Mouse (Mus musculus) hindbrain, postnatal 0 days (tissue): ENCODE data around the gene A830031A19Rik. TPM values are rescaled to one million over a fixed set of nuclear protein-coding genes. Genes with fewer than 3 reads are reported as not detected.

Source experiments
- ATAC-seq: fragments of 200-750 bp; cut with Nextera tagmentation; 2 replicates; pipeline ENCODE4 v1.8.0; 2017; ENCODE audit warnings: mild to moderate bottlenecking, moderate TSS enrichment, moderate library complexity
- DNase-seq: peaks from one replicate; pipeline ENCODE4 v3.0.0-alpha.2; 2015; ENCODE audit warnings: low spot score
- H3K27ac ChIP-seq: fragments of 300-500 bp; sonication (generic); 2 replicates; pipeline ENCODE4 v1.5.1; 2014; ENCODE audit warnings: mild to moderate bottlenecking
- H3K27me3 ChIP-seq: fragments of 300-500 bp; sonication (generic); 2 replicates; pipeline ENCODE4 v1.6.1; 2014; ENCODE audit warnings: low read length, mixed read lengths; ENCODE audit not compliant: insufficient read depth
- H3K36me3 ChIP-seq: fragments of 300-500 bp; sonication (generic); 2 replicates; pipeline ENCODE4 v1.6.1; 2014; ENCODE audit warnings: low read length, mixed read lengths; ENCODE audit not compliant: insufficient read depth
- H3K4me1 ChIP-seq: fragments of 300-500 bp; sonication (generic); 2 replicates; pipeline ENCODE4 v1.6.1; 2014; ENCODE audit warnings: antibody characterized with exemption, low read length, mixed read lengths; ENCODE audit not compliant: insufficient read depth
- H3K4me2 ChIP-seq: fragments of 300-500 bp; sonication (generic); 2 replicates; pipeline ENCODE4 v1.6.1; 2014; ENCODE audit warnings: low read depth, mild to moderate bottlenecking, low read length, moderate library complexity, mixed read lengths
- H3K4me3 ChIP-seq: fragments of 300-500 bp; sonication (generic); 2 replicates; pipeline ENCODE4 v1.5.1; 2014; ENCODE audit warnings: low read length
- H3K9ac ChIP-seq: fragments of 300-500 bp; sonication (generic); replicated peaks from 2 replicates; pipeline ENCODE4 v1.6.1; 2014; ENCODE audit warnings: mild to moderate bottlenecking, low read length, moderate library complexity, mixed read lengths
- H3K9me3 ChIP-seq: fragments of 300-500 bp; sonication (generic); 2 replicates; pipeline ENCODE4 v1.6.1; 2016; ENCODE audit warnings: low read length, mixed read lengths
- CTCF ChIP-seq: IDR thresholded peaks from 2 replicates; pipeline ENCODE4 v1.5.1; 2016; ENCODE audit warnings: antibody characterized with exemption, control low read depth, low read depth
- WGBS: fragments of 180-500 bp; shearing (Covaris S2); extraction: QIAGEN DNeasy Blood & Tissue Kit; methylation state at CpG from one replicate; pipeline ENCODE4 v1.1.7; 2014; 5-methylcytosine and 5-hydroxymethylcytosine counted together
- polyA plus RNA-seq: library from polyadenylated mRNA; unstranded; fragments of >200 nt; fragmentation: Nextera tagmentation; extraction: Ambion mirVana; gene quantifications from 2 replicates; pipeline ENCODE4 v1.2.1, GENCODE M21; 2015
- total RNA-seq: library from RNA; depleted of rRNA; stranded (reverse); fragments of >200 nt; gene quantifications from 2 replicates; pipeline ENCODE4 v1.2.3, GENCODE M21; 2014

The A830031A19Rik gene
- total and polyA plus RNA-seq, 2 experiments from 2014 or later, result not detected

DNA sequence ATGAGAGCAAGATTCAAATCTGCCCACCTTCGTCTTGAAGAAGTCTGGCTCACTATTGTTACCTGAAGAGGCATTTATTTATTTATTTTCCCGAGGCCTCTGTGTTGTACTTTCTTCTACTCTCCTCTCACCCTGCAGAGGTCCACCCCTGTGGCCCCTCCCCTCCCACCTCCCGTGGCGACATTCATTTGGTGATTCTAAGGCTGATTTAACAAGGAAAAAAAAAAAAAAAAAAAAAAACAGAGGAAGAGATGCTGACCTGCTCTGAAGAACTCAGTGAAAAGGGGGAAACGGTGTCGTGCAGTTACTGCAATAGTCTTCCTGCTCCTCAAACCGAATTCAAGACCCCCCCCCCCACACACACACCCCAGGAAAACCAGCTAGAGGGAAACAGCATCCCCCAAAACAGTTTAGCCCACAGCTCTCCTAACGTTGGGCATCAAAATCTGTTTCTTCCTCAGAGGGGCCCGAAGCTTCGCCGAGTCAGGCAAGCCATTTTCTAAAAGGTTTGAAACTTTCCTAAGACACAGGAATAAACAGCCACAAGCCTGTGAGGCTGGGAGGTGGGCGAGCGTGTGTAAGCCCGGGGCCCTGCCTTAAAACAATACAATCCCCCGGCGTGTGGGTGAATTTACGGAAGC, 752 bp upstream of the A830031A19Rik start:
- H3K9ac ChIP-seq, result peak overlapping the region; percentile 74
- H3K4me2 ChIP-seq, result peak overlapping the region; percentile 100
- ATAC-seq (no peak), DNase-seq (no peak)
- peak overlapping the region; percentile 69 for H3K4me3 ChIP-seq
- H3K27me3 ChIP-seq, result 0 out of 2 replicates have a peak, but pooled peaks cover 5% of the 10 kb centered on the region
- H3K27ac ChIP-seq, result peak overlapping the region; percentile 93
- no peaks in the 10 kb centered on the region for H3K36me3 ChIP-seq
- no peak for TF ChIP-seq CTCF
- H3K9me3 ChIP-seq, result no peaks in the 10 kb centered on the region
- WGBS, result 2% methylated on average over 17 of the region's 17 CpGs
- no peaks in the 10 kb centered on the region for H3K4me1 ChIP-seq

DNA sequence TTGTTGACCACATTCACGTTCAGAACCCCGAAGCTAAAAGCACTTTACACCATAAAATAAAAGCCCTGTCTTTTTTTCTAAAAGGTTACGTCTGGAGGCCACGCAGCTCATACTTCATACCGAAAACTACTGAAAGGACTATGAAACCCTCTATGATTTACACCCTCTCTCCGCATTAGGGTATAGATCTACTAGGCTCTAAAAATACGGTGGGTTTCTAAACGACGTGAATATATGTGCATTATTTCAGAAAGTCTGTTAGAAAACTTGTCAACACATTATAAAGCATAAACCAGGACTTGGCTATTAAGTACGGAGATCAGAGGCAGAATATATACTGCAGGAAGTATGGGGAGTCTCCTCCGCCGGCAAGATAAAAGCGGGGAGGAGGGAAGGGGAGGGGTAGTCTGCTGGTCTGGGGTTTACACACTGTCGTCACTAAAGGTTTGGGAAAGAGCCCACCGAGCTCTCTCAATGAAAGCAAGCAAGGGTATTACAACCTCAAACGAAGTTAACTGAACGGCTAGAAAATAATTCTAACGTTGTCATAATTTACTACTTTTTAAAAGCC, 748 bp downstream of the A830031A19Rik start:
- H3K9me3 ChIP-seq, result no peaks in the 10 kb centered on the region
- WGBS, result 3% methylated on average over 18 of the region's 18 CpGs
- H3K4me1 ChIP-seq, result no peaks in the 10 kb centered on the region
- H3K9ac ChIP-seq, result 0 out of 2 replicates have a peak overlapping the region, but pooled peaks have one; percentile 1
- no peak for ATAC-seq
- no peak for DNase-seq
- H3K36me3 ChIP-seq, result no peaks in the 10 kb centered on the region
- 0 out of 2 replicates have a peak, but pooled peaks cover 5% of the 10 kb centered on the region for H3K27me3 ChIP-seq
- H3K4me2 ChIP-seq, result peak overlapping the region; percentile 100
- H3K27ac ChIP-seq, result 0 out of 2 replicates have a peak overlapping the region, but pooled peaks have one; percentile 0
- H3K4me3 ChIP-seq, result peak overlapping the region; percentile 69
- no peak for TF ChIP-seq CTCF

DNA sequence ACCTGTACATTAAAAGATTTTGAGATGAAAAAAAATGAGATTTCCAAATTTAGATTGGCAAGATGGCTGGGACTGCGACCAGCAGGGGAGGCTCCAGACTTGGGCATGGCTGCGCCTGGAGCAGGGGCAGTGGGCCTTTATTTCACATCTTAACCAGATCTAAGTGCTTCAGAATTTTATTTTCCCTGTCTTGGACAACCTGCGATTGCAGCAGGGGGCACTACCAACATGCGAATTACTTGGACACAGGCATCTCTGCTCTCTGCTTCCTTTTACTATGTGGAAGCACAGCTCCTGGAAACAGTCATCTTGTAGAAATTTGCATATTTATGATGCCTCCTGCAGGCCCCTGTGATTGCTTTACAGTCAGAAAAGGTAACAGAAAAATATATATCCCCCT, 9.5 kb downstream of the A830031A19Rik start:
- no peaks in the 10 kb centered on the region for H3K27me3 ChIP-seq
- no peak overlapping the region for H3K4me2 ChIP-seq
- no peaks in the 10 kb centered on the region for H3K36me3 ChIP-seq
- peak; percentile 58 for TF ChIP-seq CTCF
- peak; percentile 67 for DNase-seq
- WGBS, result 31% methylated on average over 4 of the region's 4 CpGs
- no peak overlapping the region for H3K27ac ChIP-seq
- H3K4me3 ChIP-seq, result no peak overlapping the region
- peaks cover 11% of the 10 kb centered on the region for H3K4me1 ChIP-seq
- no peak overlapping the region for H3K9ac ChIP-seq
- no peak for ATAC-seq
- H3K9me3 ChIP-seq, result no peaks in the 10 kb centered on the region

DNA sequence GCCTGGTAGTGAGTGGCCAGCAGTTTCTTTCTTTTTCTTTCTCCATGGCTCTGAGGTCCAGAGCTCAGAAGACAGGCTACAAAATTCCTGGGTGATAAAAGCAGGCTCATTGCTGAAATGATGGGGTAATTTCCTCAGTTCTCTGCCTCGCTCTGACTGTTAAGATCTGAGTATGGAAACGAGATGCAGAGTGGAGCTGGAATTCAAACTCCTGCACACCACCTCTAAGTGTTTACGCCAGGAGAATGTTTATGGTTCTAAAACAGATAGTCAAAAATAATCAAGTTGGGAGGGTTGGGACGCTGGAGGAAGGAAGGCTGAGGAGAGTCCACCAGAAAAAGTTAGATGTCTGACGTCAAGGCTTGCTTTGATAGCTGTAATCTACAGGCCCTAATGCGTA, 10.6 kb downstream of the A830031A19Rik start:
- Histone ChIP-seq H3K4me1 (peaks cover 12% of the 10 kb centered on the region), H3K27ac (no peak overlapping the region), H3K9me3 (no peaks in the 10 kb centered on the region), H3K27me3 (no peaks in the 10 kb centered on the region), H3K4me2 (no peak overlapping the region), H3K4me3 (no peak overlapping the region), H3K9ac (no peak overlapping the region), H3K36me3 (no peaks in the 10 kb centered on the region)
- no peak for ATAC-seq
- no peak for DNase-seq
- TF ChIP-seq CTCF, result no peak
- 84% methylated on average over 6 of the region's 6 CpGs for WGBS

DNA sequence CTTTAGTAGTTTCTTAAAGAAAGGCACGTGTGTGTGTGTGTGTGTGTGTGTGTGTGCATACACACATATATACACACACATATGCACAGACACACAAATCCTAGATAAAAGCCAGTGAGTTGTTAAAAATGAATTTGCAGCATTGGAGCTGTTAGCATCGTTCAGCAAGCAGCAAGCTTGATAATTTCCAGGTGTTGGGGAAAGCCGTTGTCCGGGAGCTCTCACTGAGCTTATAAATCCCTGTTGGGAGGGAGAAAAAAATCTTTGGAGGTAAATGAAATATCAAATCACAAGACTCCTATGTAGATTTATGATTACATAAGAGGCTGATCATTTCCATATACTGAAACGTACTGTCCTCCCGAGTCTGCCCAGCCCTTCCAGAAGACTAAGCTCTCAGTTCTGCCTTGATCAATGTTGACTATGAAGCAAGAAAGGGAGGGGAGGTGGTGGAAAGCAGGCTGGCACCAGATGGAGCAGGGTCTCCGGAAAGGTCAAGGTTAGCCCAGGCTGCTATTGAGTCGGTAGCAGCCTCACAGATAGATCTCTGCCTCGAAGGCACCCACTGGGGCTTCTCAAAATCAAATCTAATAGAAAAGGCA, 12.3 kb downstream of the A830031A19Rik start:
- ATAC-seq (peak; percentile 36), DNase-seq (no peak)
- no peak for TF ChIP-seq CTCF
- H3K27ac ChIP-seq, result no peak overlapping the region
- H3K9ac ChIP-seq, result no peak overlapping the region
- H3K36me3 ChIP-seq, result no peaks in the 10 kb centered on the region
- H3K27me3 ChIP-seq, result no peaks in the 10 kb centered on the region
- peaks cover 12% of the 10 kb centered on the region for H3K4me1 ChIP-seq
- 28% methylated on average over 9 of the region's 9 CpGs for WGBS
- H3K9me3 ChIP-seq, result no peaks in the 10 kb centered on the region
- H3K4me2 ChIP-seq, result peak overlapping the region; percentile 8; the same call in 1 of the 2 replicates
- H3K4me3 ChIP-seq, result no peak overlapping the region

DNA sequence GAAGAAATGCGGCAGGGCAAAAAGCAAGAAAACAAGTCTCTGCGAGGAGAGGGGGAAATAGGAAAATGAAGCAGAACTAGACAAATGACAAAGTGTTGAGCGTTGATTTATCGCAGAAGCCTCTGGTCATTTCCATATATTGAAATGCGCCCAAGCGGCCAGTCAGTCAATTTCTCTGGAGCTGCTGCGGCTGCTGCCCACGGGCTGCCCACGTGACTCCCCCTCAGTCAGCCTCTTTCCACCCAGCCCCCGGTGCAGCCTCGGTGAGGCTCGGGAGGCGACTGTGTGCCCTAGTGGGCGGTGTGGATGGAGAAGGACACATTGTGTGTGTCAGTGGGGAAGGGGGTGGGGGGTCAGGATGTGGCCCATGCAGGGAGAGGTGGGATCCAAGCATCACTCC, 13.0 kb downstream of the A830031A19Rik start:
- Histone ChIP-seq H3K36me3 (no peaks in the 10 kb centered on the region), H3K4me1 (peaks cover 12% of the 10 kb centered on the region), H3K9ac (0 out of 2 replicates have a peak overlapping the region, but pooled peaks have one; percentile 13), H3K4me3 (peak overlapping the region; percentile 35), H3K9me3 (no peaks in the 10 kb centered on the region), H3K27ac (no peak overlapping the region), H3K4me2 (peak overlapping the region; percentile 72), H3K27me3 (no peaks in the 10 kb centered on the region)
- ATAC-seq (peak; percentile 63), DNase-seq (peak; percentile 60)
- TF ChIP-seq CTCF, result no peak
- 2% methylated on average over 14 of the region's 14 CpGs for WGBS
